8 mouse cellular contexts compared by ENCODE assay signal in the genomic region with DNA sequence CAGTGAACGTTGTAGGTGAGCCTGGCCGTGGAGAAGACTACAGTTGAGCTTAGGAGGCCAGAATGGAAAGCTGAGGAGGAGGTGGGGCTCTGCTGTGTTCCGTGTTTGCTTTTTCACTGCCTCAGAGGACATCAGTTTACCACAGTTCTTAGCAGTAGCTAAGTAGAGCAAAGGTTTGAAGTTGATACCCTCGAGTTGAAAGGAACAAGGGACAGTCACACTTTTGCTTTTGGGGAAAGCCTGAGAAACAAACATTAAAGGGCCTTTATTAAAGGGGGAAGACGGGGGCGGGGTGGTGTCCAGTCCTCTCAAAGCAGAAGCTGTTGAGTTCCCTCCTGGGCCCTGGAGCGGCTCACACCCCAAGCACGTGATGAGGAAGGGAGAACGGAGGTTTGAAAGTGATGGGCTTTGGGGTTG. TPM values are rescaled to one million over a fixed set of nuclear protein-coding genes. Genes with fewer than 3 reads are reported as not detected.
A peak's percentile ranks its signal among the peaks of the same experiment; 100 is the strongest.
DNase-seq lines count a peak whose midpoint lies in the region; ATAC-seq and TF ChIP-seq lines count a peak whose summit lies in the region.

No protein-coding gene starts in this region.

- TF ChIP-seq CTCF in layer of hippocampus, adult 2 months (conservative IDR thresholded peaks at IDR 0.05) = no peak
- TF ChIP-seq CTCF in lung, postnatal 0 days (IDR thresholded peaks at IDR 0.05) = no peak
- no peak for TF ChIP-seq CTCF in small intestine, adult 2 months (IDR thresholded peaks at IDR 0.05; ENCODE audit: extremely low read depth, insufficient read length, insufficient replicate concordance, low read depth, low read length)

- H3K9me3 ChIP-seq in embryonic facial prominence, embryonic 12.5 days = no peaks in the 10 kb centered on the region
- no peaks in the 10 kb centered on the region for H3K9me3 ChIP-seq in hindbrain, embryonic 15.5 days
- H3K9me3 ChIP-seq in lung, postnatal 0 days (ENCODE audit: low read length) = no peaks in the 10 kb centered on the region

- H3K27ac ChIP-seq in layer of hippocampus, adult 2 months = peak overlapping the region; percentile 78
- H3K27ac ChIP-seq in embryonic facial prominence, embryonic 12.5 days = no peak overlapping the region
- H3K27ac ChIP-seq in hindbrain, embryonic 15.5 days (replicated peaks) = no peak overlapping the region
- H3K27ac ChIP-seq in lung, postnatal 0 days (ENCODE audit: low read length) = peak overlapping the region; percentile 48
- H3K27ac ChIP-seq in small intestine, adult 2 months (ENCODE audit: insufficient read depth, low read depth, low read length) = peak overlapping the region; percentile 20; the same call in 1 of the 2 replicates

- TF ChIP-seq POLR2A in small intestine, adult 2 months (IDR thresholded peaks at IDR 0.05; ENCODE audit: low read depth, low read length) = no peak

- no peak for ATAC-seq in embryonic facial prominence, embryonic 12.5 days (ENCODE audit: insufficient number of reproducible peaks, insufficient read depth, low FRiP score, low TSS enrichment)
- no peak for ATAC-seq in hindbrain, embryonic 15.5 days (ENCODE audit: low FRiP score, low read depth)
- peak; percentile 53 for ATAC-seq in lung, postnatal 0 days
- no peak for ATAC-seq in cerebellum, adult (ENCODE audit: insufficient number of reproducible peaks, low FRiP score, low TSS enrichment)

- H3K27me3 ChIP-seq in embryonic facial prominence, embryonic 12.5 days = peaks cover 18% of the 10 kb centered on the region
- H3K27me3 ChIP-seq in hindbrain, embryonic 15.5 days = 0 out of 2 replicates have a peak, but pooled peaks cover 12% of the 10 kb centered on the region
- no peaks in the 10 kb centered on the region for H3K27me3 ChIP-seq in lung, postnatal 0 days (replicated peaks; ENCODE audit: insufficient read depth, low read length)
- H3K27me3 ChIP-seq in small intestine, adult 2 months (ENCODE audit: control insufficient read depth, insufficient read depth, low read length) = no peaks in the 10 kb centered on the region

- peak overlapping the region; percentile 100 for H3K4me2 ChIP-seq in embryonic facial prominence, embryonic 12.5 days (replicated peaks)
- peak overlapping the region; percentile 100 for H3K4me2 ChIP-seq in hindbrain, embryonic 15.5 days
- H3K4me2 ChIP-seq in lung, postnatal 0 days (replicated peaks; ENCODE audit: low read depth, low read length) = peak overlapping the region; percentile 98

- H3K9ac ChIP-seq in embryonic facial prominence, embryonic 12.5 days = peak overlapping the region; percentile 59; the same call in 1 of the 2 replicates
- peak overlapping the region; percentile 36; the same call in 1 of the 2 replicates for H3K9ac ChIP-seq in hindbrain, embryonic 15.5 days
- no peak overlapping the region for H3K9ac ChIP-seq in lung, postnatal 0 days (replicated peaks; ENCODE audit: low read depth)

- no peak for DNase-seq in layer of hippocampus, adult 2 months (ENCODE audit: low spot score in 2 of 2)
- no peak for DNase-seq in layer of hippocampus, postnatal 25 days (ENCODE audit: extremely low spot score in 1 of 2, low spot score in 1 of 2)
- peak; percentile 46 for DNase-seq in lung, postnatal 0 days (ENCODE audit: low spot score)
- DNase-seq in cerebellum, postnatal 14 days = no peak

- no peaks in the 10 kb centered on the region for H3K36me3 ChIP-seq in embryonic facial prominence, embryonic 12.5 days
- no peaks in the 10 kb centered on the region for H3K36me3 ChIP-seq in hindbrain, embryonic 15.5 days
- no peaks in the 10 kb centered on the region for H3K36me3 ChIP-seq in lung, postnatal 0 days (ENCODE audit: insufficient read depth, low read length)
- H3K36me3 ChIP-seq in small intestine, adult 2 months (ENCODE audit: control insufficient read depth, insufficient read depth, low read length) = no peaks in the 10 kb centered on the region

- 2% methylated on average over 9 of the region's 9 CpGs for WGBS in embryonic facial prominence, embryonic 12.5 days
- WGBS in hindbrain, embryonic 15.5 days = 3% methylated on average over 9 of the region's 9 CpGs
- WGBS in lung, postnatal 0 days = 12% methylated on average over 9 of the region's 9 CpGs
- WGBS in small intestine, adult 2 months = 17% methylated on average over 9 of the region's 9 CpGs

- TF ChIP-seq EP300 in lung, postnatal 0 days (IDR thresholded peaks at IDR 0.05) = no peak

- H3K4me1 ChIP-seq in embryonic facial prominence, embryonic 12.5 days = peaks cover 10% of the 10 kb centered on the region; the same call in 1 of the 2 replicates
- H3K4me1 ChIP-seq in hindbrain, embryonic 15.5 days (replicated peaks) = peaks cover 18% of the 10 kb centered on the region
- H3K4me1 ChIP-seq in lung, postnatal 0 days (ENCODE audit: insufficient read depth, low read depth, low read length) = no peaks in the 10 kb centered on the region; the same call in 1 of the 2 replicates
- H3K4me1 ChIP-seq in small intestine, adult 2 months (ENCODE audit: control insufficient read depth, insufficient read depth, insufficient read length, low read length) = peaks cover 15% of the 10 kb centered on the region

- H3K4me3 ChIP-seq in layer of hippocampus, adult 2 months = peak overlapping the region; percentile 54
- peak overlapping the region; percentile 61; the same call in 1 of the 2 replicates for H3K4me3 ChIP-seq in embryonic facial prominence, embryonic 12.5 days
- peak overlapping the region; percentile 54 for H3K4me3 ChIP-seq in hindbrain, embryonic 15.5 days
- H3K4me3 ChIP-seq in lung, postnatal 0 days (ENCODE audit: low read depth, low read length) = peak overlapping the region; percentile 45
- peak overlapping the region; percentile 68 for H3K4me3 ChIP-seq in small intestine, adult 2 months (ENCODE audit: low read depth, low read length)

RNA-seq across cellular contexts. Expression of a gene that starts 1.1 kb away (rescaled TPM):
- total RNA-seq in layer of hippocampus, adult 2 months (2021) = 100 to 1,000 TPM in 1 of 2 experiments, 10 to 100 TPM in 1; 74.1 to 104 TPM
- total RNA-seq in layer of hippocampus, postnatal 25 days (2021) = 10 to 100 TPM; 41.9 to 61.8 TPM
- 9.4 and 10.1 TPM in 2 replicates for polyA plus RNA-seq in embryonic facial prominence, embryonic 12.5 days (2016; fragmentation: Nextera tagmentation; extraction: Ambion mirVana)
- 2.8 and 3.4 TPM in 2 replicates for polyA plus RNA-seq in hindbrain, embryonic 15.5 days (2015; fragmentation: Nextera tagmentation; extraction: Ambion mirVana)
- polyA plus RNA-seq in lung, postnatal 0 days (2015; fragmentation: Nextera tagmentation; extraction: Ambion mirVana) = 10.0 and 11.2 TPM in 2 replicates
- polyA plus RNA-seq in small intestine, adult 2 months (2012; rRNA removed) = 16.7 and 28.2 TPM in 2 replicates

Comparison
In these comparisons a context has a peak if more than half of its experiments do, and no peak if none do; other contexts are left out.
1. H3K27ac ChIP-seq: peak in layer of hippocampus, adult 2 months (single experiment), lung, postnatal 0 days (single experiment) and small intestine, adult 2 months (single experiment); none in embryonic facial prominence, embryonic 12.5 days (single experiment) and hindbrain, embryonic 15.5 days (single experiment).
2. Peak in every context shown above with its lines, with median percentiles within 50 percentile points of each other: H3K4me3 ChIP-seq and H3K4me2 ChIP-seq.